Mouse (Mus musculus) adrenal gland, postnatal 10 days (tissue): Measurements from ENCODE around the gene 4933417A18Rik. TPM values are rescaled to one million over a fixed set of nuclear protein-coding genes. Genes with fewer than 3 reads are reported as not detected.
"Not testable (repeated sequence)": the region's sequence is repeated elsewhere in the genome, so short reads cannot be mapped to it uniquely, and the experiment has no call there.

Source experiments
- DNase-seq: peaks from one replicate; pipeline ENCODE4 v3.0.0; 2021; ENCODE audit warnings: mixed read lengths
- long read RNA-seq, 2 experiments: library from polyadenylated mRNA; stranded (forward); transcript quantifications; one replicate each; pipeline ENCODE4 v2.0.0; 2021
- total RNA-seq, 2 experiments: library from RNA; stranded (reverse); gene quantifications; 2 replicates each; pipeline ENCODE4 v1.2.3; 2021

4933417A18Rik gene
- total RNA-seq = not detected
- long read RNA-seq, experiment 1 = 0 reads
- long read RNA-seq, experiment 2 = 0 reads

DNA sequence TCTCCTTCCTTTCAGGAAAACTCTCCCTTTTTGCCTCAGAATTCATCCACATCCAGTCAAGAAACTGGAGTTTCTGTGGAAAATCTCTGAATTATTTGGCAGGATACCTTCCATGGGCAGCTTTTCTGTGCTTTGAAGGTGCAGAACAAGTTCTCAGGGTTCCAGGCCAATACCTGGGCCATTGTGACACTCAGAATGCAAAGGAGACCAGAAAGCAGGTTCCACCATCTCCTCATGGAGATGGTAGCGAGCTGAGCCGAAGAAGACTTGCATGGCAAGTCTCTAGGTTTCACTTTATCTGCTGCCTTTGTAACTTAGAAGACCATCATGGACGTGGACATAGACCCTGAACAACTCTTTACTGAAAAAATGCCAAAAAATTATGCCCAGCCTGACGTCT, at the start of gene 4933417A18Rik, which contains the start of gene Fam217a:
4933417A18Rik (plus strand) TSS at position 200 of the 400 bp plus-strand sequence.
Fam217a (minus strand) TSS at position 101 of the 400 bp plus-strand sequence.
- DNase-seq = no peak

GRCm38 (mm10) chr13:34874736-34875135, 49.5 kb upstream of the 4933417A18Rik start:
- peak; percentile 30 for DNase-seq

- peak; percentile 97 for DNase-seq
Observed at GRCm38 (mm10) chr13:34875166-34875710, 49.0 kb upstream of the 4933417A18Rik start, which contains the start of gene Prpf4b. Prpf4b (plus strand) TSS chr13:34875302.

DNA sequence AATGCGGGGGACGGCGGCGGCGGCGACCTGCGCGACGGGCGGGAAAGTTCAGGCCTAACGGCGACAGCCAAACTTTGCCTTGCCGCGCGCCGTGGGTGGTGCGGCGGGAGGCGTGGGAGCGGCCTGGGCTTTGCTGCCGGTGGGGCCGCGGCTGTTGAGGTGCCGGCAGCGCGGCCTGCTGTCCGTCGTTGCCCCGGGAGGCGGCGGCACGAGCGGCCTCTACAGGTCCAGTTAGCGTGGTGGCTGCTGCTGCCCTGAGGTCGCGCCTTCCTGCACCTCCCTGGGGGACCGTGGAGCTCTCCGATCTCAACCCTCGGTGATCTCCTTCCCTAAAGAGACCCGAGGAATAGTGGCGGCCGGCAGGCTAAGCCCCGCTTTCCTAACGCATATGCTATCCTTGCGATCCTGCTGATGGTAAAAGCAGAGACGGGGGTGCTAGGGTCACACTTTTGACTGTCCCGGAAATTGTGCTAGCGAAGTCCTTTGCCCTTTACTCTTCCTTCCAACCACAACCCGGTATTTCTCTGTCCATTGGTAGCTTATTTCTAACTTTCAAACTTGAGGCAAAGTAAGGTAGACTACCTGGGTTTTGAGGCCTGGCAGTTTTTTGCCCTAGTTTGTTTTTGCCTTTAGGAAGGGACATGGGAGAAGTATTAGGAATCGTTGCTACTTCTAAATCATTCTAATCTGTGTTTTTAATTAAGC, 48.3 kb upstream of the 4933417A18Rik start:
- peak; percentile 76 for DNase-seq

GRCm38 (mm10) chr13:34876481-34876880, 47.7 kb upstream of the 4933417A18Rik start:
- no peak for DNase-seq

GRCm38 (mm10) chr13:34892871-34893270, 31.3 kb upstream of the 4933417A18Rik start:
- DNase-seq = no peak

GRCm38 (mm10) chr13:34914614-34915013, 9.6 kb upstream of the 4933417A18Rik start:
- no peak for DNase-seq

GRCm38 (mm10) chr13:34916520-34917167, 7.6 kb upstream of the 4933417A18Rik start:
- DNase-seq = peak; percentile 35

DNA sequence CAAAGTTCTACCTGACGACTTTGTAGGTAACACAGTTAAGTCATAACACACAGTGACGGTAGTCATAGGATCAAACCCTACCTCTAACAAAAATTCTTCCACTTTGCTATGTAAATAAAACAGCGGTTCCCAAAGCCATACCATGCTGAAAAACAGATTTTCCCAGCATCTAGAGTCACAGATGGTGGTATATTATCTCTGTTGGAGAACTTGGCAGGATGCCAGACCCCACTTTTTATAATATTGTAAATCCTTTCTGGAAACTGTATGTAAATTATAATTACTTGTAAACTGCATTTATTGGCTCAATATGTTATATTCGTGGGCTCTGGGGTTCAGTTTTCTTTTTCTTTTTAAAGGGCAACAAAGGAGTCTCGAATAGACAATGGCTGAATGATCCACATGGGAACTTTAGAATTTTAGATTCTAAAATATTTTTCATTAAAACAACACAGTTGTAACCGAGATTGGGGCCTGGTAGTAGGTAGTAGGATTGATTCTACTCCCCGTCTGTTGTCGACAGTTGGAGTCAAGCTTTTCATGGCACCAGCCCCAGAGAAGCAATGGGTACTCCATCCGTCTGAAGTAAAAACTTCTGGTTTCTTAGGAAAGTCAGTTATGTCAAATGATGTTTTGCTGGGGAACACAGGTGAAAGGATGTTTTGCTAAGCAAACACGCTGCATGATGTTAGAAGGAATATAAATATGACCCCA, 10.9 kb downstream of the 4933417A18Rik start:
- no peak for DNase-seq

GRCm38 (mm10) chr13:34942370-34942769, 18.2 kb downstream of the 4933417A18Rik start:
- DNase-seq = no peak

DNA sequence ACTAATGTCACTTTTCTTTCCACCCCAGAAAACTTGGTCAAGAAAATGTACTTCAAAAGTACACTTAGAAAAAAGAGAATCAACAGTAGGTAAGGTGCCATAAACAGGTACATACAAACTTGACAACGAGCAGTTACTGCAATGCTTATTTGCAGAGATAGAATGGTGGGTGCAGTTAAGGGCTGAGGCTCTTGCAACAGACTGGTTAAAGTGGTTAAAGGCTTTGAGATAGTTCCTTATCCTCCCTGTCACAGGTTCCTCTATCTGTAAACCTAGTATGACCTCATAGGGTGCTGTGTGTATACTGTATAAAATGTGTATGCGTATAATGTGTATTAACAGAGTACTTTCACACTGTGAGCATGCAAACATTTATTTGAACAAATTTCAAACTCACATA, 27.2 kb downstream of the 4933417A18Rik start:
- DNase-seq = not testable (repeated sequence)

DNA sequence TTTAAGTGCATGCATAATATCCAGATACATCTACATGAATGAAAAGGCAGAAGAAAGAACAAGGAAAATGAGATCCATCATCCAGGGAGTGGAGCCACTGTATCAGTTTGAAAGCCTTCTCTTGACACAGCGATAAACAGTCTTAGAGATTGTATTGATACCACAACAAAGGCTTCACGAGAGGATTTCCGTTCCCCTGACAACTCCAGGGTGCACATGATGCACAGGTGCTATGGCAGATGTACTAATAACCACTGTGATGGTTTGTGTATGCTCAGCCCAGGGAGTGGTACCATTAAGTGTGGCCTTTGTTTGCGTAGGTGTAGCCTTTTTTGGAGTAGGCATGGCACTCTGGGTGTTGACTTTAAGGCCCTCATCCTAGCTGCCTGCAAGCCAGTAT, 32.7 kb downstream of the 4933417A18Rik start:
- DNase-seq = no peak

GRCm38 (mm10) chr13:34958158-34958557, 33.9 kb downstream of the 4933417A18Rik start:
- not testable (repeated sequence) for DNase-seq

GRCm38 (mm10) chr13:34960996-34961770, 37.0 kb downstream of the 4933417A18Rik start:
- DNase-seq = no peak

GRCm38 (mm10) chr13:34963511-34964397, 39.5 kb downstream of the 4933417A18Rik start, which contains the start of gene Eci3:
Eci3 (minus strand) TSS chr13:34963810.
- DNase-seq = peak; percentile 53

DNA sequence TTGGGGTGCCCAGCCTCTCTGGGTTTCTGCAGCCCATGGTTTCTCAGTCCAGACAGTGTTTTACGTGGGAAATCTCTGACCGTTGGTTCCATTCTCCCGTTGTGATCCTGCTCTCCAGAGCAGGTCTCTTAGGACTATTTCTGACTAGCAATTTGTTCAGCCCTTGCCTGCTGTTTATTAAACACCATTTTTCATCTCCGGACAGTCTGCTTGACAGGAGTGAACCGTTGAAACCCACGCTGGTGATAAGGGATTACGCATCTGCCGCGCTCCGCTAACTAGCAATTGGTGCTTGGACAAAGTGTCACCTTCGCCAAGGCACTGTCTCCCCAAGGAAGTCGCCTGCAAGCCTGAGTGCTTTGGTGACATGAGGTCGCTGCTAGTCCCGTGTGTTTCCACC, 40.2 kb downstream of the 4933417A18Rik start:
- peak; percentile 6 for DNase-seq

- DNase-seq = no peak
Observed at GRCm38 (mm10) chr13:34964866-34965265, 40.7 kb downstream of the 4933417A18Rik start.

DNA sequence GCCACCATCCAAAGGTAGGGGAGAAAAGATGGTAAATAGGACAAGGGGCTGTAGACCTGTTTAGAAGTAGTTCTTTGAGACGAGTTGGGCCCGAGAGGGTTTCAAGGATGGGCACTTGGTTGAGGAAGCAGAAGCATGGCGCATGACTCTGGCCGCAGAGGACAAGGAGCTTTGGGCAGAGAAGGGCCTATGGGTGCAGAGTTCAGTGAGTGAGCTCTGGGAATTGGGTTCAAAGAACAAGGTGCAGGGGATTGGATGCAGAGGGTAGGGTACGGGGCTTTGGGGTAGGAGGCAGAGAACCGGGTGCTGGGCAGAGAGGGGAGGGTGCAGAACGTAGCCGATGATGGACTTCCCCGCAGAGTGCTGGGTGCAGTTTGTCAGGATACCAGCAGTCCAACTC, 41.4 kb downstream of the 4933417A18Rik start:
- not testable (repeated sequence) for DNase-seq

DNA sequence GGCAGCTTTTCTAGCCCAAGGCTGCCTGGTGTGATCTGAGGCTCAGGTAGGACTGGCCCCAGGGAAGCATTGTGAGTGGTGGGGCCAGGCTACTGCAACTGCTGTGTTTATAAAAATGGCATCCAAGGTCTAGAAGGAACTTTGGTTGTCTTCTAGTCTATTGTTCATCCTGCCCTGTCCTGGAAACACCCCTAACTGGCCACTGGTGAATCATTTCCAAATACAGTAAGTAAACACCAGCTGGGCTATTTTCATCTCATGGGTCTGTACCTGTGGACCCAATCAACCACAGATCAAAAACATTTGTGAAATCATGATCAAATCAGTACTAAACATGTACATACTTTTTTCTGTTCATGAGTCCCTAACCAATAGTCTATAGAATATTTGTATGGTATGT, 48.2 kb downstream of the 4933417A18Rik start:
- DNase-seq = not testable (repeated sequence)

DNA sequence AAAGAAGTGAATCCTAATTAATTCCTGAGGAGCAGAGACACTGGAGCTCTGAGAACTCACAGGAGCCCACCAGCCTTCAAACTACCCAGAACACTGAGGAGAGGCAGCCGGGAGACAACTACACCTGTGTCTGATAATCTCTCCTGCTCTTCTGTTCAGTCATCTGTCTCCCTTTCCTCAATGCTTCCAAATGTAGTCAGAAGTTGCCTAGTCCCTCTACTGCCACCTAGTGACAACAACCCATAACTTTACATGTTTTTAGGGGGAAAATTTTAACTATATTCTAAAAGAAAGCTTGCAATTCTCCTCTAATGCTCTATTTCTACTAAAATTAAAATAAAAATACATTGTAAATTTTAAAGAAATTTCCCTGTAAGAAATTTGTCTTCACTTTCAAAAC, 48.9 kb downstream of the 4933417A18Rik start:
- no peak for DNase-seq
